Mouse (Mus musculus) embryonic facial prominence, embryonic 12.5 days (tissue): ENCODE results near the gene Prkce. TPM values are rescaled to one million over a fixed set of nuclear protein-coding genes. Genes with fewer than 3 reads are reported as not detected.

Experiments
- ATAC-seq: fragments of 200-750 bp; cut with Nextera tagmentation; 2 replicates; pipeline ENCODE4 v1.8.0; 2017; ENCODE audit not compliant: insufficient number of reproducible peaks, insufficient read depth, low FRiP score, low TSS enrichment
- H3K27ac ChIP-seq: fragments of 300-500 bp; sonication (generic); 2 replicates; pipeline ENCODE4 v1.5.1; 2016; ENCODE audit warnings: mild to moderate bottlenecking
- H3K27me3 ChIP-seq: fragments of 300-500 bp; sonication (generic); 2 replicates; pipeline ENCODE4 v1.6.1; 2016; ENCODE audit warnings: mild to moderate bottlenecking, moderate library complexity
- H3K36me3 ChIP-seq: fragments of 300-500 bp; sonication (generic); 2 replicates; pipeline ENCODE4 v1.6.1; 2016; ENCODE audit warnings: mild to moderate bottlenecking
- H3K4me1 ChIP-seq: fragments of 300-500 bp; sonication (generic); 2 replicates; pipeline ENCODE4 v1.6.1; 2016
- H3K4me2 ChIP-seq: fragments of 300-500 bp; sonication (generic); replicated peaks from 2 replicates; pipeline ENCODE4 v1.6.1; 2016; ENCODE audit warnings: mild to moderate bottlenecking, moderate library complexity
- H3K4me3 ChIP-seq: fragments of 300-500 bp; sonication (generic); 2 replicates; pipeline ENCODE4 v1.5.1; 2016; ENCODE audit warnings: mild to moderate bottlenecking
- H3K9ac ChIP-seq: fragments of 300-500 bp; sonication (generic); 2 replicates; pipeline ENCODE4 v1.6.1; 2016; ENCODE audit warnings: mild to moderate bottlenecking, moderate library complexity
- H3K9me3 ChIP-seq: fragments of 300-500 bp; sonication (generic); 2 replicates; pipeline ENCODE4 v1.6.1; 2016; ENCODE audit warnings: mild to moderate bottlenecking, moderate library complexity
- WGBS: fragments of 180-500 bp; shearing (Covaris S2); methylation state at CpG from one replicate; pipeline ENCODE4 v1.1.7; 2016; 5-methylcytosine and 5-hydroxymethylcytosine counted together
- polyA plus RNA-seq: library from polyadenylated mRNA; unstranded; fragments of >200 nt; fragmentation: Nextera tagmentation; extraction: Ambion mirVana; gene quantifications from 2 replicates; pipeline ENCODE4 v1.2.1, GENCODE M21; 2016

Prkce gene
- polyA plus RNA-seq, 1 experiment from 2014 or later = 9.8 TPM

DNA sequence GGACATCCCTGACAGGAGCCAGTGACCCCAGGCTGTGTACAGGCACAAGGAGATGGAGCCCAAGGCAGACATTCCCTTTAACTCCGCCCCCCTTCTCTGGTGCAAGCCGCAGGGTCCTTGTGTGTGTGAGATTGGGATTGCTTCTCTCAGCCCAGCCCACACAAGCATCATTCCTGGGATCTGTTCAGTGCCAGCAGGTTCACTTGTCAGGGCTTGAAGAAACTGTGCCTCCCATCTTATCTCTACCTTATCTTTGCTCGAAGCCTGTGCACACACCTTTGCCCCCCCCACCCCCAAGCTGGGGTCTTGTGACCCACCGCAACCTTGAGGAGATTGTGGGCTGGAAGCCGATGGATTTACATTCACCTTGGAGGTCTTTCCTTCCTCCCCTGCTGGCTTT lies 508.8 kb downstream of the Prkce start:
- Histone ChIP-seq H3K4me2 (no peak overlapping the region), H3K27me3 (no peaks in the 10 kb centered on the region), H3K4me3 (no peak overlapping the region), H3K4me1 (no peaks in the 10 kb centered on the region), H3K36me3 (no peaks in the 10 kb centered on the region), H3K27ac (no peak overlapping the region), H3K9me3 (no peaks in the 10 kb centered on the region), H3K9ac (no peak overlapping the region)
- no peak for ATAC-seq
- 86% methylated on average over 5 of the region's 5 CpGs for WGBS

DNA sequence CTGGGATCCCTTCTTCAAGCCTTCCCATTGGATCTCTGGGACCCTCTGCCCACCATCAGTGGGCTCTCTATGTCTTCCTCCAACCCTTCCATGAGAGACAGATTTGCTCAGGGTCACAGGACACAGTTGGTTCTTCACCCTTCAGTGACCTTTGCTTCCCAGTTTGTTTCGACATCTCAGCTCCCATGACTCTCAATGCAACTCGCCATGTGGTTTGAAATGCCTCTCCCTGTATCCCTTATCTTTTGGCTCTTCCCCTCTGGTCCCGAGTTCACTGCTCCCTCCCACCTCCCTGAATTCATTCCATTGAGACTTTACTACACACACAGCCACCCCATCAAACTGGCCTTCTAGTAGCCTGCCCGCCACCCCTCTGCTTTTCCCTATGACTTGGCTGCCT lies 509.3 kb downstream of the Prkce start:
- Histone ChIP-seq H3K4me3 (no peak overlapping the region), H3K27me3 (no peaks in the 10 kb centered on the region), H3K9ac (no peak overlapping the region), H3K9me3 (no peaks in the 10 kb centered on the region), H3K36me3 (no peaks in the 10 kb centered on the region), H3K4me2 (no peak overlapping the region), H3K27ac (no peak overlapping the region), H3K4me1 (no peaks in the 10 kb centered on the region)
- no peak for ATAC-seq
- WGBS = 69% methylated on average over 4 of the region's 4 CpGs

GRCm38 (mm10) chr17:86685263-86685662 lies 517.7 kb downstream of the Prkce start:
- H3K27me3 ChIP-seq = no peaks in the 10 kb centered on the region
- WGBS = 83% methylated on average over 4 of the region's 4 CpGs
- no peak overlapping the region for H3K4me3 ChIP-seq
- no peak for ATAC-seq
- H3K4me2 ChIP-seq = no peak overlapping the region
- H3K9me3 ChIP-seq = no peaks in the 10 kb centered on the region
- no peak overlapping the region for H3K27ac ChIP-seq
- no peaks in the 10 kb centered on the region for H3K4me1 ChIP-seq
- no peaks in the 10 kb centered on the region for H3K36me3 ChIP-seq
- H3K9ac ChIP-seq = no peak overlapping the region

- no peaks in the 10 kb centered on the region for H3K4me1 ChIP-seq
- H3K9me3 ChIP-seq = no peaks in the 10 kb centered on the region
- no peak overlapping the region for H3K27ac ChIP-seq
- no peak overlapping the region for H3K9ac ChIP-seq
- H3K36me3 ChIP-seq = no peaks in the 10 kb centered on the region
- H3K4me3 ChIP-seq = no peak overlapping the region
- no peak overlapping the region for H3K4me2 ChIP-seq
- no peak for ATAC-seq
- WGBS = 77% methylated on average over 3 of the region's 3 CpGs
- no peaks in the 10 kb centered on the region for H3K27me3 ChIP-seq
Measured at GRCm38 (mm10) chr17:86687021-86687420, 519.4 kb downstream of the Prkce start.

DNA sequence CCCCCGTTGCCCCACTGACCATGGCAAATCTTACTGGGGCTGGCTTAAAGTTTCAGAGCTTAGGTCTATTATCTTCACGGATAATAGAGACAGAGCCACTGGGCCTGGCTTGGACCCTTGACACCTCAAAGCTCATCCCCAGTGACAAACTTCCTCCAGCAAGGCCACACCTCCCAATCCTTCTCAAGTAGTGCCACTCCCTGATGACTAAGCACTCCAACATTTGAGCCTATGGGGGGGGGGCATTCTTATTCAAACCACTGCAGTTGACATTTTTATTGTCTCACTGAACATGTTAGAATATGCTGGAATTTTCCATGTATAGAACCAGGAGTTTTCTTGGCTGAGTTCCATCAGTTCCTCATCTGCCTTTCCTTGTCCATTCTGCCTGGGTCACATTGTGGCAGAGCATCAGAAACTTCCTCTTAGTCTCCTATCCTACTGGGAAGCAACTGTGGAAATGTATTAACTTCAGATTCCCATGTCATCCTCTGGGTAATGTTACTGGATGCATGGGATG lies 523.3 kb downstream of the Prkce start:
- Histone ChIP-seq H3K9me3 (no peaks in the 10 kb centered on the region), H3K27ac (no peak overlapping the region), H3K36me3 (no peaks in the 10 kb centered on the region), H3K4me3 (no peak overlapping the region), H3K9ac (no peak overlapping the region), H3K4me2 (no peak overlapping the region), H3K4me1 (no peaks in the 10 kb centered on the region), H3K27me3 (no peaks in the 10 kb centered on the region)
- 90% methylated on average over 2 of the region's 2 CpGs for WGBS
- no peak for ATAC-seq

GRCm38 (mm10) chr17:86697751-86698150 lies 530.2 kb downstream of the Prkce start:
- H3K4me1 ChIP-seq = no peaks in the 10 kb centered on the region
- 90% methylated on average over 2 of the region's 2 CpGs for WGBS
- H3K27ac ChIP-seq = no peak overlapping the region
- H3K9me3 ChIP-seq = no peaks in the 10 kb centered on the region
- no peaks in the 10 kb centered on the region for H3K36me3 ChIP-seq
- H3K4me2 ChIP-seq = no peak overlapping the region
- H3K9ac ChIP-seq = no peak overlapping the region
- no peak for ATAC-seq
- H3K27me3 ChIP-seq = no peaks in the 10 kb centered on the region
- H3K4me3 ChIP-seq = no peak overlapping the region

- H3K9ac ChIP-seq = no peak overlapping the region
- no peak overlapping the region for H3K4me3 ChIP-seq
- no peaks in the 10 kb centered on the region for H3K36me3 ChIP-seq
- no peaks in the 10 kb centered on the region for H3K4me1 ChIP-seq
- WGBS = 80% methylated on average over 4 of the region's 4 CpGs
- H3K27me3 ChIP-seq = no peaks in the 10 kb centered on the region
- no peak overlapping the region for H3K4me2 ChIP-seq
- no peak overlapping the region for H3K27ac ChIP-seq
- H3K9me3 ChIP-seq = no peaks in the 10 kb centered on the region
- no peak for ATAC-seq
Measured at GRCm38 (mm10) chr17:86703336-86703735, 535.8 kb downstream of the Prkce start.

GRCm38 (mm10) chr17:86705236-86705635 lies 537.7 kb downstream of the Prkce start:
- WGBS = 87% methylated on average over 3 of the region's 3 CpGs
- Histone ChIP-seq H3K27me3 (no peaks in the 10 kb centered on the region), H3K27ac (no peak overlapping the region), H3K4me1 (no peaks in the 10 kb centered on the region), H3K4me3 (no peak overlapping the region), H3K36me3 (no peaks in the 10 kb centered on the region), H3K4me2 (no peak overlapping the region), H3K9ac (no peak overlapping the region), H3K9me3 (no peaks in the 10 kb centered on the region)
- no peak for ATAC-seq

DNA sequence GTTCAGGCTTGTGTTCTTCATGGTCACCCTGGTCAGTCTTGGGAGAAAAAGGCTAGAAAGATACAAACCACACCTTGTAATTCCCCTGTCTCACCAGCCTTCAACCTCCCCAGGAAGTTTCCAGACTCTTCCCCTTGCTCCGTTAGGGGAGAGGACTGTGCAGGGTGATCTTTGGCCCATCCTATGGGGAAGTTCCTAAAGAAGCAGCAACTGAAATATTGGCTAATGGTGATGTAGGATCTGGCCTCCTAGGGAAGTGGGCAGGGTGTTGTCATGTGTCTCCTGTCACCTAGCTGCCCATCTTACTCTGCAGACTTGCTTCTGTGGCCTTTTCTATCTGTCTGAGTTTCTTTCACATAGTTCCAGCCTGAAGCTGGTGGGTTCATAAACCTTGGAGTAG lies 538.9 kb downstream of the Prkce start:
- no peak overlapping the region for H3K27ac ChIP-seq

More for the DNA sequence above, 538.9 kb downstream of the Prkce start:
- Histone ChIP-seq H3K4me3 (no peak overlapping the region), H3K4me2 (no peak overlapping the region), H3K9ac (no peak overlapping the region), H3K27me3 (no peaks in the 10 kb centered on the region), H3K9me3 (no peaks in the 10 kb centered on the region), H3K36me3 (no peaks in the 10 kb centered on the region), H3K4me1 (no peaks in the 10 kb centered on the region)
- no peak for ATAC-seq
- 70% methylated on average over 1 of the region's 1 CpGs for WGBS

Other genes starting within 250 kb of the Prkce start
- gene Srbd1, start 22.6 kb upstream of the Prkce start, polyA plus RNA-seq = 19.9 and 24.2 TPM in 2 replicates